Mouse (Mus musculus): ENCODE results near the gene Camsap2.

Gene Camsap2

DNA sequence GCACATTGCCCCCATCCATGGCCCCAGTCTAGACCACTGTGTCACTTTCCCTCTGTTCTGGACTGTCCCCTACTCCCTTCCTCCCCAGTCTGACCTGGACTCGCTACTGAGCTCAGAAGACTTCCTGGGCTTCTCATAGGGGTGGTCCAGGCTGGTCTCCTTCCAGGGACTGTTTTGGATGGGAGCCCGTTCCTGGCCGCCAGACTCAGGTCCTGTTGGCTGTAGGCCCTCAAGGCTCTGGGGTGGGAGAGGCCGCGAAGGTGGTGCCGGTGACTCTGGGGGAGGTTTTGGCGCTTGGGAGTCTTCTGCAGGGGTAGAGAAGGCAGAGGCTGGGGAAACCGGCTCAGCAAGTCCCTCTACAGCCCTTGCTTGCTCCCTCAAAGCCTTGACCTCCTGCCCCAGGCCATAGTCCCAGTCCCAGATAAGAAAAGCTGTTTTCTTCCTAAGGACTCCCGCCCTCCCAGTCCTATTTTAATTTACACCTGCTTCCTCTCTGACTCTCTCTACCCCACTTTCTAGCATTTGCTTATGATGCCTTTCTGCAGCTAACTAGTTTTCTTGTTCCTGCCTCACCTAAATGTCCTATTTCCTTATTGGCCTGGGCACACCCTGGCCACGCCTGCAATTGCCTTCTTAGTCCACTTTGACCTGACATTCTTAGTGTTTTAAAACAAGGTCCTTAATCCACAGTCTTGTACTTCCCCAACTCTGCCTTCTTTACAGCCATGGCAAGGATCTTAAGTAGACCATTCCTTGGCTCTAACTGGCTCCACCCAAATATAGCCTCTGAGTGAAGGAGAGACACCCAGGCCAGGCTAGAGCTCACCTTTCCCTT, 125.7 kb downstream of the Camsap2 start:
- no peak for DNase-seq

Data from cerebellum, postnatal 25 days (tissue).